ENCODE assay signal across 26 mouse cellular contexts in the genomic region with DNA sequence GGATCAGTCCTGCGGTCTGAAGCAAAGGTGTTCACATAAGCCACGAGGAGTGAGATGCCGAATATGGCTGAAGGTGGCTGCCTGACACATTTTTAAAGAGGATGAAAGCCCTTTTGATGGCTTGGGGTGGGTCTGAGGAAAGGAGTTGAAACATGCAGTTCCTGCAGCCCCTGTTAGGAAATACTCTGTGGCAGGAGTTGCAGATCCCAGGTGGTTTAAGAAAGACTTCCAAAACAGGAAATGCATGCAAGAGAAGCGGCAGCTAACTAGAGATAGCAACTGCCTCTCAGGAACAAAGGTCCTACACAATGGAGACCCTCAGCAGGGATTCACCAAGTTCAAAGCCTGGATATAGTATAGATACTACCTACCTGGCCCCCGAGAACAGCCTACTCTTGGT.
A peak's percentile ranks its signal among the peaks of the same experiment; 100 is the strongest.
DNase-seq lines count a peak whose midpoint lies in the region; ATAC-seq and TF ChIP-seq lines count a peak whose summit lies in the region.
"Had no signal": no experiment of that assay in that cellular context is flagged by ENCODE, and none has a peak within 500 bp of the region (broad histone marks: within the 10 kb centered on the region; RNA-seq: fewer than 3 reads in every experiment).

No protein-coding gene starts in this region.

- TF ChIP-seq POLR2A in bone marrow, adult 2 months (IDR thresholded peaks at IDR 0.05; ENCODE audit: borderline replicate concordance, control insufficient read depth, low read depth, low read length): no peak

- TF ChIP-seq CTCF in bone marrow, adult 2 months (IDR thresholded peaks at IDR 0.05; ENCODE audit: control insufficient read depth, insufficient read depth, low read length): no peak

- no peak overlapping the region for H3K27ac ChIP-seq in heart, embryonic 11.5 days (ENCODE audit: low read depth, low read length)
- no peak overlapping the region for H3K27ac ChIP-seq in bone marrow, adult 2 months (ENCODE audit: control insufficient read depth, insufficient read depth, low read depth, low read length, poor library complexity)
- H3K27ac ChIP-seq in midbrain, embryonic 10.5 days (replicated peaks): no peak overlapping the region
- H3K27ac ChIP-seq: embryonic facial prominence, embryonic 13.5 days; embryonic facial prominence, embryonic 15.5 days; forebrain, embryonic 10.5 days; forebrain, embryonic 12.5 days had no signal

- H3K9ac ChIP-seq in heart, embryonic 11.5 days (ENCODE audit: low read depth, low read length): no peak overlapping the region
- H3K9ac ChIP-seq: embryonic facial prominence, embryonic 13.5 days; embryonic facial prominence, embryonic 15.5 days; forebrain, embryonic 12.5 days had no signal

- H3K4me2 ChIP-seq in heart, embryonic 11.5 days: no peak overlapping the region
- H3K4me2 ChIP-seq: embryonic facial prominence, embryonic 13.5 days; embryonic facial prominence, embryonic 15.5 days; forebrain, embryonic 12.5 days had no signal

- no peak overlapping the region for H3K4me3 ChIP-seq in heart, embryonic 11.5 days (ENCODE audit: low read depth, low read length)
- H3K4me3 ChIP-seq in bone marrow, adult 2 months (replicated peaks; ENCODE audit: control insufficient read depth, low read depth, low read length): peak overlapping the region; percentile 15
- H3K4me3 ChIP-seq in midbrain, embryonic 10.5 days: no peak overlapping the region
- H3K4me3 ChIP-seq: embryonic facial prominence, embryonic 13.5 days; embryonic facial prominence, embryonic 15.5 days; erythroblast, embryonic 14.5 days; forebrain, embryonic 10.5 days; forebrain, embryonic 12.5 days had no signal

- no peaks in the 10 kb centered on the region for H3K4me1 ChIP-seq in heart, embryonic 11.5 days (ENCODE audit: control insufficient read depth, insufficient read depth, low read length)
- peaks cover 1% of the 10 kb centered on the region; the same call in 1 of the 2 replicates for H3K4me1 ChIP-seq in bone marrow, adult 2 months (ENCODE audit: control insufficient read depth, insufficient read depth, low read length)
- no peaks in the 10 kb centered on the region for H3K4me1 ChIP-seq in midbrain, embryonic 10.5 days
- H3K4me1 ChIP-seq: forebrain, embryonic 10.5 days; forebrain, embryonic 12.5 days had no signal

- peak; percentile 45 for DNase-seq in heart, adult 11 months
- DNase-seq in 416B (ENCODE audit: low read depth): peak; percentile 6
- DNase-seq in midbrain, embryonic 10.5 days (ENCODE audit: low spot score): no peak
- no peak for DNase-seq in kidney, postnatal 36 days
- DNase-seq in gastrocnemius, postnatal 25 days: no peak
- DNase-seq: adrenal gland, adult 8-10 months; adrenal gland, postnatal 25 days; cerebellum, adult 11-12 months; cerebellum, adult 2 months; cerebellum, adult 9-10 months; cerebellum, postnatal 14 days; cerebellum, postnatal 36 days; embryo, embryonic 11 days had no signal

- no peak for ATAC-seq in heart, embryonic 11.5 days (replicated peaks; ENCODE audit: insufficient number of reproducible peaks, low FRiP score, low TSS enrichment)
- ATAC-seq in megakaryocyte, adult 5-6 weeks (ENCODE audit: poor library complexity, severe bottlenecking): peak; percentile 77
- ATAC-seq: activated CD4-positive, CD25-positive, alpha-beta regulatory T cell, adult 4 months; forebrain, embryonic 14.5 days; forebrain, embryonic 16.5 days; Patski had no signal

- no peaks in the 10 kb centered on the region for H3K27me3 ChIP-seq in heart, embryonic 11.5 days (ENCODE audit: control insufficient read depth, insufficient read depth, low read length)
- no peaks in the 10 kb centered on the region for H3K27me3 ChIP-seq in midbrain, embryonic 10.5 days (ENCODE audit: low read depth, poor library complexity, severe bottlenecking)
- H3K27me3 ChIP-seq: embryonic facial prominence, embryonic 13.5 days; embryonic facial prominence, embryonic 15.5 days; forebrain, embryonic 12.5 days had no signal

- H3K9me3 ChIP-seq in heart, embryonic 11.5 days (replicated peaks; ENCODE audit: control insufficient read depth, low read length): no peaks in the 10 kb centered on the region
- H3K9me3 ChIP-seq in midbrain, embryonic 10.5 days (replicated peaks): no peaks in the 10 kb centered on the region
- H3K9me3 ChIP-seq: embryonic facial prominence, embryonic 13.5 days; embryonic facial prominence, embryonic 15.5 days; forebrain, embryonic 10.5 days; forebrain, embryonic 12.5 days had no signal

- no peaks in the 10 kb centered on the region for H3K36me3 ChIP-seq in heart, embryonic 11.5 days (ENCODE audit: control insufficient read depth, insufficient read depth, low read length)
- H3K36me3 ChIP-seq in midbrain, embryonic 10.5 days: no peaks in the 10 kb centered on the region
- H3K36me3 ChIP-seq: embryonic facial prominence, embryonic 13.5 days; embryonic facial prominence, embryonic 15.5 days; forebrain, embryonic 10.5 days; forebrain, embryonic 12.5 days; G1E had no signal

- 67% methylated on average over 5 of the region's 5 CpGs for WGBS in heart, embryonic 11.5 days (ENCODE audit: insufficient replicate concordance)
- WGBS in bone marrow, adult 2 months: 45% methylated on average over 5 of the region's 5 CpGs
- 82% methylated on average over 5 of the region's 5 CpGs for WGBS in midbrain, embryonic 10.5 days

Comparison
In these comparisons a context has a peak if more than half of its experiments do, and no peak if none do; other contexts are left out.
1. DNase-seq: peak in heart, adult 11 months (single experiment) and 416B (single experiment); none in midbrain, embryonic 10.5 days (single experiment), kidney, postnatal 36 days (0 of 2) and gastrocnemius, postnatal 25 days (single experiment).